Mouse (Mus musculus) lung, postnatal 4 days (tissue): ENCODE data around the gene Dpp6.

Source experiments
- DNase-seq, 2 experiments: peaks; one replicate each; pipeline ENCODE4 v3.0.0; 2021

Gene Dpp6

GRCm38 (mm10) chr5:27702482-27702881 lies 885.5 kb downstream of the Dpp6 start:
- no peak for DNase-seq

GRCm38 (mm10) chr5:27705020-27705419 lies 888.0 kb downstream of the Dpp6 start:
- no peak for DNase-seq

- DNase-seq = no peak
Measured at GRCm38 (mm10) chr5:27706551-27706950, 889.5 kb downstream of the Dpp6 start.

- no peak for DNase-seq
Measured at GRCm38 (mm10) chr5:27707283-27707682, 890.3 kb downstream of the Dpp6 start.

GRCm38 (mm10) chr5:27708209-27708608 lies 891.2 kb downstream of the Dpp6 start:
- peak; percentile 32 to 69 for DNase-seq

GRCm38 (mm10) chr5:27711461-27712192 lies 894.6 kb downstream of the Dpp6 start:
- no peak for DNase-seq

- DNase-seq = no peak
Measured at GRCm38 (mm10) chr5:27714356-27714755, 897.4 kb downstream of the Dpp6 start.

- DNase-seq = no peak
Measured at GRCm38 (mm10) chr5:27716026-27716425, 899.0 kb downstream of the Dpp6 start.

GRCm38 (mm10) chr5:27717301-27717700 lies 900.3 kb downstream of the Dpp6 start:
- DNase-seq = no peak

- DNase-seq = no peak
Measured at GRCm38 (mm10) chr5:27719311-27719710, 902.3 kb downstream of the Dpp6 start.

GRCm38 (mm10) chr5:27724460-27724859 lies 907.5 kb downstream of the Dpp6 start:
- DNase-seq = no peak

GRCm38 (mm10) chr5:27730666-27731065 lies 913.7 kb downstream of the Dpp6 start:
- peak; percentile 13 to 35 for DNase-seq

GRCm38 (mm10) chr5:27731392-27731791 lies 914.4 kb downstream of the Dpp6 start:
- DNase-seq = no peak

- DNase-seq = no peak
Measured at GRCm38 (mm10) chr5:27732288-27732868, 915.4 kb downstream of the Dpp6 start.

GRCm38 (mm10) chr5:27737168-27737567 lies 920.2 kb downstream of the Dpp6 start:
- DNase-seq = peak; percentile 41 to 63

- DNase-seq = no peak
Measured at GRCm38 (mm10) chr5:27739216-27739615, 922.2 kb downstream of the Dpp6 start.

GRCm38 (mm10) chr5:27744944-27745343 lies 927.9 kb downstream of the Dpp6 start:
- no peak for DNase-seq

- DNase-seq = no peak
Measured at GRCm38 (mm10) chr5:27765780-27766179, 948.8 kb downstream of the Dpp6 start.

GRCm38 (mm10) chr5:27767948-27768347 lies 950.9 kb downstream of the Dpp6 start:
- DNase-seq = no peak
